Mouse (Mus musculus) embryo, embryonic 11 days (tissue): Measurements from ENCODE around the gene Olfr1325.
"Not testable (repeated sequence)": the region's sequence is repeated elsewhere in the genome, so short reads cannot be mapped to it uniquely, and the experiment has no call there.

ENCODE experiments used
- DNase-seq: peaks from one replicate; pipeline ENCODE4 v3.0.0-alpha.2; 2015

The Olfr1325 gene

DNA sequence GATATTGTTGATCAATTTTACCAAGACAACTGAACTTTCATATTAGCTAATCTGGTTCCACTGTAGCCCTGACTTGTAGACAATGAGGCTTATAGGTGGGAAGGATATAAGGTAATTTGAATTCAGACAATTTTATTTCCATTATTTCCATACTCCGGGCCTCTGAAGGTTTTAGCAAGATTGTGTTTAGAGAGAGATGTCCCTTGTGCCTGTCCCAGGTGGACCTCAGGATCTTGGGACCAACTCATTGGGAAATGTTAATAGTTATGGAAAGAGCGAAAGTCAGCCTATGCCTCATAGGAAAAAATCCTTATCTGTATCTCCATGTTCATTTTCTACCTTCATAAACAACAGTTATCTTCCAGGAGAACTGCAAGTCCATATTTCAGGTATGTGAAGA is at the start of gene Olfr1325:
TSS of gene Olfr1325 (plus strand) at position 301 of the 400 bp plus-strand sequence.
- DNase-seq, result no peak

DNA sequence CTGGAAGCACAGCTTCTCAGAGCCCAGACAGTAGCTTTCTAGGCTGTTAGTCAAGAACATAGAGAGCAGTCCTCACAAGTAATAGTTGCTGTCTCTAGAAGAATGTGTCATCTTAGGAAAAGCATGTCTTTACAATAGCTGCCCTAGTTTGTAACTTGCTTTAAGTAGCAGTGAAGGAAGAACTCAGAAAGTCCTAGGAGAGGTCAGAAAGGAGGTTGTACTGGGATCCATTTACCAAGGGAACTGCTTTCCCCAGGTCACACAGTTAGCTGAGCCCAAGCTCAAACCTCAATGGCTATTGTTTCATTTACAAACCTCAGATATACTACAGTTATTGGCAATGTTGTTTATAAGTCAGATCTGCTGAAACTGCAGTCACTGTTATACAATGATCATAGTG is 17.7 kb upstream of the Olfr1325 start, which contains the start of gene Olfr1326-ps1:
TSS of gene Olfr1326-ps1 (minus strand) at position 101 of the 400 bp plus-strand sequence.
- DNase-seq, result no peak

DNA sequence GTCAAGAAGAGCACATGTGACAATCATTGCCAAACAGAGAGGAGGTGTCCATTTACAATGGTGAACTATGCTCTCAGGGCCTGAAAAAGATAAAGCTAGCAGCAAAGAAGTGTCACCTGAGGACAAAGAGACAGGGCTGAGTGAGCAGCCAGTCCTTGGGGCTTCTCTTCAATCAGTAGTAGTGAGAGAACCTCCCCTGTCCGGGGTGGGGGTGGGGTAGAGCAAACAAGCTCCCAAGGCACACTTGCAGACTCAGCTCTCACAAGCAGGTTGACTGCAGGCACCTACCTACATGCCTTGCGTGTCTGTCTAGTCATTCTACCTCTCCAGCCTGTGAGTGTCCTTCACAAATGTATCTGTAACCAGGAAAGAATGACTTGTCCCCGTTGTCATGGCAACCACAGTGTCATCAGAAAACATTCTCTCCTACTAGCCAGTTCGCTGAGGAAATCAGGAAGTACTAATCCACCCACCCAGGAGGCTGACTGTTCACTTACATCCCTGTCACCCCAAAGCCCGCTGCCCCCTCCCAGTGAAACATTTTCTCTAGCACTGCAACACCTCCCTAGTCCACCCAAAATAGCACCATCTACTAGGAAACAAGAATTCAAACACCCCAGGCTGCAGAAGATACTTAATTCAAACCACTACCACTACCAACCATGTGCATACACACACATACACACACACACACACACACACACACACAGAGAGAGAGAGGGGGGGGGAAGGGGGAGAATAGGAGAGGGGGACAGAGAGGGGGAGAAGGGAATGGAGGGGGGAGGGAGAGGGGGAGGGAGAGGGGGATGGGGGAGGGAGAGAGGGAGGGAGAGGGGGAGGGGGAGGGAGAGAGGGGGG is 53.2 kb downstream of the Olfr1325 start, which contains the start of gene Gm5640:
TSS of gene Gm5640 (minus strand) at position 170 of the 858 bp plus-strand sequence.
- not testable (repeated sequence) for DNase-seq

DNA sequence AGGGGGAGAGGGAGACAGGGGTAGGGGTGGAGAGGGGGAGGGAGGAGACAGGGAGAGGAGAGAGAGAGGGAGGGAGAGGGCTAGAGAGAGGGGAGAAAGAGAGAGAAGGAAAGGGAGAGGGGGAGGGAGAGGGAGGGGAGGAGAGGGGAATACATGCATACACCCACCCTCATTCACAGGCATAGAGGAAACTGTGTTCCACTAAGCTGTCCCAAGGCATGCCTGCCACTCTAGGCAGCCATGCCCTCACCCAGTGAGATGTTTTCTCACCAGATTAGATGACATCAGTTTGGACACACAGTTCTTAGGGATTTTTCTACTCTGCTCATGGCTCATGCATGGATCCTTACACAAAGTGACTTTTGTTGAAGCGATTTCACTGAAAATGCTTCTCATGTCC is 53.9 kb downstream of the Olfr1325 start:
- DNase-seq, result not testable (repeated sequence)
